Mouse (Mus musculus) gonadal fat pad, adult 2 months (tissue): ENCODE measurements around the gene Luzp1. TPM values are rescaled to one million over a fixed set of nuclear protein-coding genes. Genes with fewer than 3 reads are reported as not detected.

Experiments
- DNase-seq: peaks from one replicate; pipeline ENCODE4 v3.0.0-alpha.2; 2012; ENCODE audit warnings: low read depth
- polyA plus RNA-seq: library from polyadenylated mRNA; depleted of rRNA; stranded (reverse); fragments of >200 nt; gene quantifications from 2 replicates; pipeline ENCODE4 v1.2.3, GENCODE M21; 2012

Gene Luzp1
- polyA plus RNA-seq, 1 experiment, result 14.9 TPM

- DNase-seq, result no peak
These were observed 76.9 kb downstream of the Luzp1 start for GRCm38 (mm10) chr4:136546279-136547045.

GRCm38 (mm10) chr4:136547721-136548120, 78.2 kb downstream of the Luzp1 start:
- no peak for DNase-seq

GRCm38 (mm10) chr4:136548381-136548801, 78.8 kb downstream of the Luzp1 start:
- no peak for DNase-seq

- DNase-seq, result no peak
These were observed 83.5 kb downstream of the Luzp1 start for GRCm38 (mm10) chr4:136553108-136553507.

GRCm38 (mm10) chr4:136557638-136558037, 88.1 kb downstream of the Luzp1 start:
- no peak for DNase-seq

- no peak for DNase-seq
These were observed 90.1 kb downstream of the Luzp1 start for GRCm38 (mm10) chr4:136559690-136560089.

GRCm38 (mm10) chr4:136560270-136560991, 90.9 kb downstream of the Luzp1 start:
- DNase-seq, result no peak

GRCm38 (mm10) chr4:136562755-136563154, 93.2 kb downstream of the Luzp1 start:
- no peak for DNase-seq

- DNase-seq, result no peak
These were observed 99.1 kb downstream of the Luzp1 start for GRCm38 (mm10) chr4:136568629-136569028.

- DNase-seq, result no peak
These were observed 100.4 kb downstream of the Luzp1 start for GRCm38 (mm10) chr4:136569998-136570397.

GRCm38 (mm10) chr4:136581885-136582284, 112.3 kb downstream of the Luzp1 start:
- no peak for DNase-seq

- DNase-seq, result no peak
These were observed 117.8 kb downstream of the Luzp1 start for GRCm38 (mm10) chr4:136587221-136587827.

- DNase-seq, result no peak
These were observed 118.4 kb downstream of the Luzp1 start for GRCm38 (mm10) chr4:136588003-136588402.

- no peak for DNase-seq
These were observed 122.5 kb downstream of the Luzp1 start for GRCm38 (mm10) chr4:136592111-136592510.

GRCm38 (mm10) chr4:136594006-136594405, 124.4 kb downstream of the Luzp1 start:
- no peak for DNase-seq

- DNase-seq, result no peak
These were observed 125.7 kb downstream of the Luzp1 start for GRCm38 (mm10) chr4:136595221-136595620.

- no peak for DNase-seq
These were observed 128.8 kb downstream of the Luzp1 start for GRCm38 (mm10) chr4:136598268-136598876.

- no peak for DNase-seq
These were observed 130.3 kb downstream of the Luzp1 start for GRCm38 (mm10) chr4:136599869-136600268.

- DNase-seq, result no peak
These were observed 131.0 kb downstream of the Luzp1 start for GRCm38 (mm10) chr4:136600536-136600935.

- DNase-seq, result no peak
These were observed 131.9 kb downstream of the Luzp1 start for GRCm38 (mm10) chr4:136601476-136601875.

GRCm38 (mm10) chr4:136602018-136602554, 132.5 kb downstream of the Luzp1 start:
- no peak for DNase-seq

GRCm38 (mm10) chr4:136602568-136602967, 133.0 kb downstream of the Luzp1 start, which contains the start of gene Kdm1a:
Kdm1a (minus strand) TSS chr4:136602723.
- DNase-seq, result peak; percentile 42
